Mouse (Mus musculus): Measurements from ENCODE around the gene Slc24a4.
"Not testable (repeated sequence)": the region's sequence is repeated elsewhere in the genome, so short reads cannot be mapped to it uniquely, and the experiment has no call there.

The Slc24a4 gene

GRCm38 (mm10) chr12:102166691-102167261 is 38.2 kb downstream of the Slc24a4 start:
- no peak for DNase-seq (ENCODE audit: low spot score)

- DNase-seq (ENCODE audit: low spot score), result no peak
Measured at GRCm38 (mm10) chr12:102167302-102167701, 38.8 kb downstream of the Slc24a4 start.

DNA sequence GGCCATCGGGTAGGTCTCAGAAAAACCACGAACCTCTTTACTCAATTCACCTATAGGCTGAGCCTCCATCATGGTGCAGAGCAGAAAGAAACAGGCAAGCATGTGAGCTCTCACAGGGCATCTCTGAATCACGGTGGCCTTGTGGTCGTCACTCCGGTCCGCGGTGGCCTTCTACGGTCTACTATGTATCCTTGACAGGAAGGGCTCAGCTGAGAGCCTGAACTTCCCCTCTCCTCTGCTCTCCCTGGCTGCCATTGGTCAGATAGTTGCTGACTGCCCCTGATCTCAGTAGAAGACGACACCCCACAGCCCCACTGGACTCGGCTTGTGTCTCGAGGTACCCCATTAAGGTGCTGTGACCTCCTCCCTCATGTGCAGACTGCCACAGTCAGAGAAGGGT is 44.2 kb downstream of the Slc24a4 start:
- no peak for DNase-seq (ENCODE audit: low spot score)

DNA sequence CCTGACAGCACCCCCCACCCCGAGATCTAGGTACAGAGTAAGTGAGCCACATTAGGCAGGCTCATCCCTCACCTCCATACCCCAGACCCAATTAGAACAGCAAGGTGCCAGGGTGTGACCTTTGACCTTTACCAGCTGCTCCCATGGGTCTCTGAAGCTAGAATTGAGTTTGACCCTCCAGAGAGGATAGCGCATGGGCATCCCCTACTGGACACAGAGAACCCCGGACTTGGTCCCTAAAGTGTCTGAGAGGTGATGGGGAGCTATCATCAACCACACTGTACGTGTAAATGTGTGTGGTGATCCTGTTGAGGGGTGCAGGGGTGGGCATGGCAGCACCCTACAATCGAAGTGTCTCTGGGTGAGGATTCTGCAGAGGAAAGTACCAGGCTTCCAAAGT is 44.8 kb downstream of the Slc24a4 start:
- no peak for DNase-seq (ENCODE audit: low spot score)

- no peak for DNase-seq (ENCODE audit: low spot score)
Measured at GRCm38 (mm10) chr12:102180371-102181074, 52.0 kb downstream of the Slc24a4 start.

- no peak for DNase-seq (ENCODE audit: low spot score)
Measured at GRCm38 (mm10) chr12:102181799-102182357, 53.3 kb downstream of the Slc24a4 start.

DNA sequence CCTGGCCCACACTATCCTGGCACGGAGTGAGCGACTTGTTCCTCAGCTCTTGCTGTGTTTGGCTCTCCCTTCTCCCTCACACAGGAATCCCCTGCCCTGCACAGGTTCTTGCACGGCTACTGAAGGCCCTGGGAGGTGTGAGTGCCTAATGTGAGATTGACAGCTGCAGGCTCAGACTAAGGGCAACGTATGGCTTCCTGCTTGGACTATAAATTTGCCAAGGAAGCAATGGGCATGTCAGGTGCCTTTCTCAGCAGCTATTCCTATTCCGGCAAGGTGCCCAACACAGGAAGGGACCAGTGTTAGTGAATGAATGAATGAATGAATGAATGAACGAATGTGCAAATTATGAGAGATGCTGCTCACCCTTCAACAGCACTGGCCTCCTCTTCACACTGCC is 54.1 kb downstream of the Slc24a4 start:
- DNase-seq (ENCODE audit: low spot score), result no peak

GRCm38 (mm10) chr12:102183201-102183600 is 54.7 kb downstream of the Slc24a4 start:
- no peak for DNase-seq (ENCODE audit: low spot score)

DNA sequence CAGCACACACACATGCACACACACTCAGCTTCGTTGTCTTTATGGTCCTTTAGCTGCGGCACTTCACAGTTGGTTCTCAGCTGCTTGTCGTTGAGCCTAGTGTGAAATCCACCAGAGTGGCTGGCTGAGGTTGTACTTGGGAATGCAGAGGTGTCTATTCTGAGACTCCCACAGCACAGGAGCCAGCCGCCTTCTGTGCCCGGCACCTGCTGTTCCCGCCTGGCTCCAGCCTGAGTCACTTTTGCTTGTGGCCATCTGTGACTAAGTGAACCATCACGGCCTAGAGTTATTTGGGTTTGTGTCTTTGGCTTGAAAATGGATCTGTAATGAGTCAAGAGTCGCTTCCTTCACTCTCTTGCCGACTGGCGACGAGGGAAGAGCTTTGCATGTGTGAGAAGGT is 62.3 kb downstream of the Slc24a4 start:
- DNase-seq (ENCODE audit: low spot score), result no peak

GRCm38 (mm10) chr12:102201516-102201915 is 73.0 kb downstream of the Slc24a4 start:
- DNase-seq (ENCODE audit: low spot score), result no peak

- no peak for DNase-seq (ENCODE audit: low spot score)
Measured at GRCm38 (mm10) chr12:102202901-102203300, 74.4 kb downstream of the Slc24a4 start.

DNA sequence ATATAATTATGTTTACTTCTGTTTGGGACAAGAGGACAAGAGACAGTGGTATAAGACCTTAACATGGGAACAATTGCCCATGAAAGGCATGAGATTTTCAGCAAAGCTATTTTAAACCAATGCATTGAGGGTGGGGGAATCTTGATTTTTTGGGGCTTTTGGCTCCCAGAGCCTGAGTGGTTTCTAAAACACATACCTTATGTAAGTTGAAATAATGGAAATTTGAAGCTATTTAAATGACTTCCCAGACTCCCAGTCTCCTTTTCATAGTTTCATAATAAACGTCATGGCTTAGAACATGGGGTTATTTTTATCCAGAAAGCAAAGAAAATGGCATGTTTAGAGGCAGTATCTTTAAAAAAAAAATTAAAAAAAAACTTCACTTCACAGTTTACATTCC is 77.9 kb downstream of the Slc24a4 start:
- no peak for DNase-seq (ENCODE audit: low spot score)

DNA sequence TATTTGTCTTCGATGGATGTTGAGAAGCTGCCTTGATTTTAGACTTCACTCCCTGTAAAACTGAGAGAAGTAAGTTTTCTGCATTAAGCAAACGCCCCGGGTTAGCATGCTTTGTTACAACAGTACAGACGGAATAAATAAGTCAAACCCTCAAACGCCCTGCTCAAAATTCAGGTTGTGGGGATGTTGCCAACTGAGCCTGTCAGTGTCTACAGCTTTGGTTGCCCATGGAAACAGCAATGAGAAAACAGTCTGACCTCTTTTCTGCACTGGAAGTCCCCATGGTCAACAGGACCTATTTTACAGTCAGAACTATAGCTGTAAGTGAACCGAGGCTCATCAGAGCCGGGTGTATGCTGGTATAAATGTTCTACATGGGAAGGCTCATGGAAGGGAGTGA is 78.7 kb downstream of the Slc24a4 start:
- no peak for DNase-seq (ENCODE audit: low spot score)

GRCm38 (mm10) chr12:102210801-102211200 is 82.3 kb downstream of the Slc24a4 start:
- DNase-seq (ENCODE audit: low spot score), result no peak

DNA sequence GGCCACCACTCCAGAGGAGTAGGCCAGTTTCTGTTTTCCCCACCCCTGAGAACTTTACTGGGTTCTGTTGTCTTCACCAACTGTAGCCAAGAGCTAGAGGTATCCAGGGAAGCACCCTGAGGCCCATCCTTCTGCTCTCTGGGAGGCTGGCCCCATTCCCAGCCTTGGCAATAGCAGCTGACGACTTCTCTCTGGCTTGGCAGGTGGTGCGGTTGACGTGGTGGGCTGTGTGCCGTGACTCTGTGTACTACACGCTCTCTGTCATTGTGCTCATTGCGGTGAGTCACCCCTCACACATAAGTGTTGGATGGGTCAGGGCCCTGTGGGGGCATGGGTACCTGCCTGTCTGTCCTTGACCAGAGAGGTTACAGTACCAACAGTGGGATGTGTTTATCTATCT is 94.9 kb downstream of the Slc24a4 start:
- no peak for DNase-seq (ENCODE audit: low spot score)

- not testable (repeated sequence) for DNase-seq (ENCODE audit: low spot score)
Measured at GRCm38 (mm10) chr12:102224112-102224511, 95.6 kb downstream of the Slc24a4 start.

DNA sequence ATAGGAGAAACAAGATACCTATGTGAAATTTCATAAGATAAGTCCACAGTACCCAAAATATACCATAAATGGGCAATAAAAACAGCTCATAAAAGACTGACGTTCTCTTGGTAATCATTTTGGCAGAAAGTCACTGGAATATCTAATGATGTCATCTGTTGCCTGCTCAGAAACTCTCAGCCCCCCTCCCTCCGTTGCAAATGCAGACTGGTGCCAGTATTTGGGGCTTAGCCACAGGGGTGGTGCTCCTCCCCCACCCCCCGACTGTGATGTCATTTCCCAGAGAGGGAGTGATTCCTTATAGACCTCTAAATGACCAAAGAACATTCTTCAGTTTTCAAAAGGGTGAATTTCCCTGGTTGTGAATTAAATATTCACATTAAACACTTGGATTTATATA is 96.6 kb downstream of the Slc24a4 start:
- no peak for DNase-seq (ENCODE audit: low spot score)

DNA sequence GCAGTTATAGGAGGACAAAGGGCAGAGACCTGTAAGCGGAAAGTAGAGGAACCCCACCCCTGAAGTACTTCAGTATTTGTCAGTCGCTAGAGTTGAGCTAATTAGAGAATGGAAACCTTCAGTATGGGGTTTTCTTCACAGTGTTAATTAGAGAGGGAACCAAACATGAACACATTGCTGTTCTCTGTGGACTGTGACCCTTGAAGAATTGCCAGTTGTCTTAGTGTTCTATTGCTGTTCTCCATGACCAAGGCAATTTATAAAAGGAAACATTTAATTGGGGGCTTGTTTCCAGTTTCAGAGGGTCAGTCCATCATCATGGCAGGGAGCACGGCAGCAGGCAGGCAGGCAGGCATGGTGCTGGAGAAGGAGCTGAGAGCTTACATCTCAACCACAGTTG is 107.0 kb downstream of the Slc24a4 start:
- DNase-seq (ENCODE audit: low spot score), result no peak

- no peak for DNase-seq (ENCODE audit: low spot score)
Measured at GRCm38 (mm10) chr12:102236317-102236716, 107.8 kb downstream of the Slc24a4 start.

DNA sequence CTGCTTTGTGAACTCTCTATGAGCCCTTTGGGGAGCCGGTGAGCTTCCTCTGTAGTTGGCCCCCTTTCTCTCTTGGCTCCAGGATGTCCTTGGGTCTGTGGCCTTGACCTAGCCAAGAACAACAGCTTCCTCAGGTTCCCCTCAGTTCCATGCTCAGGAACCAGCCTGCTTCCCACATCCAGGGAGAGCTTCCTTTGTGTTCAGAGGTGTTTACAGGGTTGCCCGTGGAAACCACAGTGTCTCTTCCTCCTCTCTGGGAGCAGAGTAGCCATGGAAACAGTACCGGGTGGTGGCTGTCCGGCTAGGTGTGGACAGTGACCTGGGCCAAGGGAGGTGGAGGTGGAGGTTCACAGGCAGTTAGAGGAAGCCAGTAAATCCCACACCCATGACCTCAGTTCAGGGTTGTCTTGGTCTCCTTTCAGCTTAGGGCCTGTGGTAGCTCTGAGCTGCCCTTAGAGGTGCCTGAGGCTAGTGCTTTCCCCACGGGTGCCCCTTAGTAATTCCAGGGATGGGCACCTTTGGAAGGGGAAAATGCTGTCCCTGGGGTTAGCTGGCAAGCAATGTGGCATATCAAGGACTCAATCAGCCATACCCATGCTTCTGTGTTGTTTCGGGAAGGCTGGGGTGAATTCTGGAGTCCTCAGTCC is 113.7 kb downstream of the Slc24a4 start:
- DNase-seq (ENCODE audit: low spot score), result no peak

DNA sequence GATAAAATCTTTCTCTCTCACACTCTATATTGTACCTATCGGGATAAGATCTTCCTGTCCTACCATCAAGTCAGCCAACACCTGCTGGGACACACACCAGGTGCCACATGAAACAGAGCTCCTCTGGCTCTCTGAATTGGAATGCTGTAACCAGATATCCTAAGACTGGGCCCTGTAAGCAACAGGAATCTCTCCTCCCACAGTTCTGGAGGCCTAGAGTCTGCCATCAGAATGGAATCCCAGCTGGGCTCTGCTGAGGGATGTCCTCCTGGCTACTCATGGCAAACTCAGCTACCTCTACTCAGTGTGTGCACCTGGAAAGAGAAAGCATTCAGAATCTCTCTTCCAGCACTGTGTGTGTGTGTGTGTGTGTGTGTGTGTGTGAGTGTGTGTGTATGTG is 115.4 kb downstream of the Slc24a4 start:
- no peak for DNase-seq (ENCODE audit: low spot score)

- DNase-seq (ENCODE audit: low spot score), result no peak
Measured at GRCm38 (mm10) chr12:102246226-102246625, 117.7 kb downstream of the Slc24a4 start.

GRCm38 (mm10) chr12:102248104-102248503 is 119.6 kb downstream of the Slc24a4 start:
- DNase-seq (ENCODE audit: low spot score), result no peak
